Mouse (Mus musculus): ENCODE results near the gene Zfp978.
A peak's percentile ranks its signal among the peaks of the same experiment; 100 is the strongest.
"Not testable (repeated sequence)": the region's sequence is repeated elsewhere in the genome, so short reads cannot be mapped to it uniquely, and the experiment has no call there.

The Zfp978 gene

DNA sequence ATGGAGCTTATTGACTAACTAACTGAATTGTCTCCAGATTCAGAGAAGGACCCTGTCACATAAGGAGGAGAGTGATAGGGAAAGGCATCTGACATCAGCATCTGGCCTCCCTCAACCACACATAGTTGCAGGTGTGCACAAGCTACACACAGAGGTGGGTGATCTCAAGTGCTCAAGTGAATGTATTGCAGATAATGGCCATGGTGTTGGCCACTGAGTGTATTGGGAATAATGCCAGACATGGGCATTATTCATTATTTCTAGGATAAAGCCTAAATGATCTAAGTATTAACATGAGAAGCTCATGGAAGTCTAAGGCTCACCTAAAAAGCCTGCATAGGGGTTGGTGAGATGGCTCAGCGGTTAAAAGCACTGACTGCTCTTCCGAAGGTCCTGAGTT lies 10.6 kb upstream of the Zfp978 start:
- not testable (repeated sequence) for DNase-seq (ENCODE audit: low read depth)

- not testable (repeated sequence) for DNase-seq (ENCODE audit: low read depth)
Measured at GRCm38 (mm10) chr4:147351376-147351980, 9.6 kb upstream of the Zfp978 start.

- DNase-seq (ENCODE audit: low read depth), result not testable (repeated sequence)
Measured at GRCm38 (mm10) chr4:147353626-147354025, 7.5 kb upstream of the Zfp978 start.

DNA sequence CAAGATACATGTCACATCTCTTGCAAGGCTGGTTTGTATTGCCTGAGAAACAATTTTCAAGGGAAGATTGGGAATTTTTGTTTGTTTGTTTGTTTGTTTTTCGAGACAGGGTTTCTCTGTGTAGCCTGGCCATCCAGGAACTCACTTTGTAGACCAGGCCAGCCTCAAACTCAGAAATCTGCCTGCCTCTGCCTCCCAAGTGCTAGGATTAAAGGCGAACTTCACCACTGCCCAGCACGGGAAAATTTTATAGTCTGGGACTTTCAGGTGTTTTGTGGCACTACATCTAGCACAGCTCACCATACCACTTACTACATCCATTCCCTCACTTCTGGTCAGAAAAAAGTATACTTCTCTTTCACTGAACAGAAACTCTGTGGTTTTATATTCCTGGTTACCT lies 5.1 kb upstream of the Zfp978 start:
- not testable (repeated sequence) for DNase-seq (ENCODE audit: low read depth)

GRCm38 (mm10) chr4:147357195-147357594 lies 3.9 kb upstream of the Zfp978 start:
- DNase-seq (ENCODE audit: low read depth), result not testable (repeated sequence)

GRCm38 (mm10) chr4:147361872-147362271 lies 769 bp downstream of the Zfp978 start:
- DNase-seq (ENCODE audit: low read depth), result not testable (repeated sequence)

DNA sequence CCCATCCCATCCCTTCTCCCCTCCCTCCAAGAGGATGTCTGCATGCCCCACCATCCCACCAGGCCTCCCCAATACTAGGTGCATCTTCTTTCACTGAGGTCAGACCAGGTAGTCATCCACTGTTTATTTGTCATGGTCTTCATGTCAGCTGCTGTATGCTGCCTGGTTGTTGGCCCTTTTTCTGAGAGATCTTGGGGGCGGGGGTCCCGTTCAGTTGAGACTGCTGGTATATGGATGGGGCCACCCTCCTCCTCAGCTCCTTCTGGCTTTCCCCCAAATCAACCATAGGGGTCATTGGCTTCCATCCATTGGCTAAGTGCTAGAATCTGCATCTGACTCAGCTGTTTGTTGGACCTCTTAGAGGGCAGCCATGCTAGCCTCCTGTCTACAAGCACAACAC lies 8.5 kb downstream of the Zfp978 start:
- DNase-seq (ENCODE audit: low read depth), result not testable (repeated sequence)

- DNase-seq (ENCODE audit: low read depth), result not testable (repeated sequence)
Measured at GRCm38 (mm10) chr4:147383199-147383598, 22.1 kb downstream of the Zfp978 start.

DNA sequence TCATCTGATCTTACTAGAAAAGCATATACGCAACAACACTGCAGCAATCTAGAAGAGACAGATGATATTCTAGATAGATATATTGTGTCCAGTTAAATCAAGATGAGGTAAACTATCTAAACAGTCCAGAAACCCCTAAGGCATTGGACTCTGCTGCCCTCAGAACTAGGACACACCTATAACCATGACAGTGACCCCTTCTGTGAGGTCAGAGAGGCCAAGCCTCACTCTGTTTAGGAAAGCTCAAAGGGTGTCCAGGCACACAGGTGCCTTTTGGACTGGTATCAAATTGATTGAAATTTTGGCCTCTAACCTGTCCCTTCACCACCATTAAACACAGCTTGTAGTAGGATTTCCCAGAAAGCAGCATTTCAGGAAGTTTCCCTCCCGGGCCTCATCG lies 36.1 kb downstream of the Zfp978 start:
- not testable (repeated sequence) for DNase-seq (ENCODE audit: low read depth)

- DNase-seq (ENCODE audit: low read depth), result not testable (repeated sequence)
Measured at GRCm38 (mm10) chr4:147397934-147398682, 37.0 kb downstream of the Zfp978 start.

DNA sequence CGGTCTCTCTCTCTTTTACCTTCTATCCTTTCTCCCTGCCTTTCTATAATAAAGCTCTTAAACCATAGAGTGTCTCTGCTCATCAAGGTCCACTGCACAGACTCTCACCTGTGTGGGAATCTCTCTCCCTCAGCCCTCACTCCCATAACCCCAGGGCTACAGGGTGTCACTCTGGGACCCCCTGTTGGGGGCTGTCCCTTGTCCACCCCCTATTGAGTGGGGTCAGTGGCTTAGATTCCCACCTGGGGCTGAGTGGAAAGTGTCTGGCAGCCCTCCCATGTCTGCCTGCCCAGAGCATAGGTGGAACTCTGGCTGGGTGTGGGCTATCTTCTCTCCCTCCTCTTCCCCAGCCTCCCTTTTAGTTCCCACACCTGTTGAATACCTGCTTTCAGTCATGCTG lies 37.6 kb downstream of the Zfp978 start:
- not testable (repeated sequence) for DNase-seq (ENCODE audit: low read depth)

- DNase-seq (ENCODE audit: low read depth), result not testable (repeated sequence)
Measured at GRCm38 (mm10) chr4:147399505-147399904, 38.4 kb downstream of the Zfp978 start.

GRCm38 (mm10) chr4:147400031-147400847 lies 39.1 kb downstream of the Zfp978 start:
- DNase-seq (ENCODE audit: low read depth), result not testable (repeated sequence)

DNA sequence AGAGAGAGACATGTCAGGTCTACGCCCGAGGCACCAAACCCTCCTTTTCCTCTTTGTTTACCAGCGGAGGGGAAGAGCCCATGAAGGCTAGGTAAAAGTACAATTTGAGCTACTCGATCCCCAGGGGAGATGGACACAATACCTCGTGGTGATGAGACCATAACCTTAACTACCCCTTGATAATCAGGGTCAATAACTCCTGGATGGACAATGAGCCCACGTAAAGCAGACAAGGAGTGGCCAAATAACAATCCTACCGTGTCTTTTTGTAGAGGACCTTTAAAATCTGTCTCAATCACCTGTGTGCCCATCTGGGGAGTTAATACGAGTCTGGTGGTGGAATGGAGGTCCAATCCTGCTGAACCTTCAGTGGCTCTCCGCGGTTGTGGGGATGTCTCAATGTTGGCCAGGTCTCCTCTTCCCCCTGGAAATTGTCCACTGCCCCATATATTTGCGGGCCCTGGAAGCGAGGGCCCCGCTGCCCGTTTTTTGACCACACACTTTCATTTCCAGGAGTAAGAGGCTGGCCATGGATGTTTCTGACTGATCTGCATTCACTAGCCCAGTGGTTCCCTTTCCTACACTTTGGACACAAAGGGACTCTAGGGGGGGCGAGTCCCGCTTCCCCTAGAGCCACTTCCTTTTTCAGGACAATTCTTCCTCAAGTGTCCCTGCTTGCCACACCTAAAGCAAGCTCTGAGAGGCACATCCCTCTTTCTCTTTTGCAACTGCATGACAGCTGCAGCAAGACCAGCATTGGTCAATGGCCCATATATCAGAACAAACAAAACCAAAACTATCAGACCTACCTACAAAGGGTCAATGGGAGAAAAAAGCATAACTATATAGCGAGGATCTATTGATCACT lies 40.0 kb downstream of the Zfp978 start:
- not testable (repeated sequence) for DNase-seq (ENCODE audit: low read depth)

DNA sequence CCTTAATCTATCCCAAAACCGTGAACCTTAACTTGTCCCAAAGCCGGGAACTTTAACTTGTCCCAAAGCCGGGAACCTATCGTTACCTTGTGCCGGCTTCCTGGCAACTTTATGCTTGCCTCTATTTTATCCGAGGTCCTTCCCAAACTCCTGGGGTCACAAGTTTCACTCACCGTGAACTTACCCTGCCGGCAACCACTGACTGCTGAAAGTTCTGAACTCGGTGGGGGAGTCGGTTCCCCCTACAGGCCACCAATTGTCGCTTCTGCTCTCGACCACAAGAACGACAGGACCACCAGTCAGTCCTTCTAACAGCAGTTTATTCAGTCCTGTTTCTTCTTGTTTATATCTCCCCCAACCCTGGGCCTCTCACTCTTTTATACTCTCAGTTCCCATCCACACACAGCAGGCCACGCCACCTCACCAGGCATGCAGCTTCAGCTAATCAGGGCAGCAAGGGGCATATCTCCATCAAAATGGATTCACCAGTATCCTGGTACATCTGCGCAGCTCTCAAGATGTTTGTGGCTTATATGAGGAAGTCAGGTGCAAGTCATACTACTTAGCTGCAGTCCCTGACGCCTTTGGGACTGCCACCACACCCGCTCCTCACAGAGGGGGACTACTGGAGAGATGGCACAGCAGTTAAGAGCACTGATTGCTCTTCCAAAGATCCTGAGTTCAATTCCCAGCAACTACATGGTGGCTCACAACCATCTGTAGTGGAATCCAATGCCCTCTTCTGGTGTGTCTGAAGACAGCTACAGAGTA lies 40.8 kb downstream of the Zfp978 start:
- not testable (repeated sequence) for DNase-seq (ENCODE audit: low read depth)

GRCm38 (mm10) chr4:147402507-147402890 lies 41.4 kb downstream of the Zfp978 start:
- not testable (repeated sequence) for DNase-seq (ENCODE audit: low read depth)

DNA sequence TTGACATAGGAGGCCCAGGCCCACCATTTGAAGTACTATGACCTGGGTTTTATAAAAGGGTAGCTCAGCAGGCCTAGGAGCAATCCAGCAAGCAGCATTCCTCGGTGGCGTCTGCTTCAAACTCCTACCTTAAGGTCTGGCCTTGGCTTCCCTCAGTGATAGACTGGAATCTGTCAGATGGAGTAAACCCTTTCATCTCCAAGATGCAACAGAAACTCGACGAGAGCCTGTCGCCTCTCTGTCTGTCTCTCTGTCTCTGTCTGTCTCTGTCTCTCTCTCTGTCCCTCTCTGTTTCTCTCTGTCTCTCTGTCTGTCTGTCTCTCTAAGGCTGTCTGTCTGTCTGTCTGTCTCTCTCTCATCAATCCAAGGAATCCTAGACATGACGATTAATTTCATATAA lies 42.4 kb downstream of the Zfp978 start:
- not testable (repeated sequence) for DNase-seq (ENCODE audit: low read depth)

GRCm38 (mm10) chr4:147403931-147404913 lies 43.1 kb downstream of the Zfp978 start:
- not testable (repeated sequence) for DNase-seq (ENCODE audit: low read depth)

DNA sequence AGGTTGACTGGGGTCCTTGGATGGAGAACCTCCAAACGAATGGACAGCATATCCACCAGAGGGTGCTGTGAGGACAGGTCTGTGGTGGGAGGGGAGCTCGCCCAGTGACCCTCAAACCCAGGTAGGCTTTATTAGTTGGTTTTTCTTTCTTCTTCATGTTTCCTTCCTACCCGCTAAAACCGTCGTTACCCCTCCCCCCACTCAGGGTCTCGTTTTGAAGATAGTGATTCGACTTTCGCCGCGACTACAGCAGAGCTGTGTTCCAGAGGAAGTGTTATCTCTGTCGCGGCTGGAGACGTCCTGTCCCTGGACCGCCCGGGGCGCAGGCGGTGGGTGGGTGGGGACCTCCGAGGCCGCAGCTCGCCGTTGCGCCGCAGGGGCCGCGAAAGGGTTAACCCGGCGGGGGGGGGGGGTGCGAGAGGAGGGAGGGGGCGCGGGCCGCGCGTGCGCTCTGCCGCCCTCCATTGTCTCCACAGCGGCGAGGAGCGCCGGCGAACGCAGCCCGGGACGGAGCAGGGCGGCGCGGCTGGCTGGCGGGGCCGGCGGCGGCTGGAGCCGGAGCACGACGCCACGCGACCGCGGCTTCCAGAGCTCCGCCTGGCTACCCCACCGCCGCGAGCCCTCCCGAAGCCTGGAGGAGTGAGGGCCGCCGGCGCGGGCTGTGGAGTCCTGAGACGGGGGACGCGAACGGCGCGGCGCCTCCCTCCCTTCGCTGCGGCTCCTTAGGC lies 45.8 kb downstream of the Zfp978 start:
- peak; percentile 24 for DNase-seq (ENCODE audit: low read depth)

Data from c-Kit-positive CD71-negative TER-119-negative erythroid progenitor cells, embryonic 14.5 days (primary cell).